Mouse (Mus musculus) induced T-regulatory cell, adult 2 months (primary cell): ENCODE results near the gene Fam189a1.

Experiments
- DNase-seq: peaks from one replicate; pipeline ENCODE4 v3.0.0-alpha.2; 2012; ENCODE audit warnings: low read depth

Fam189a1 gene

GRCm38 (mm10) chr7:64881387-64881786 lies 275.0 kb downstream of the Fam189a1 start:
- DNase-seq: no peak

GRCm38 (mm10) chr7:64880415-64880814 lies 276.0 kb downstream of the Fam189a1 start:
- DNase-seq: no peak

- no peak for DNase-seq
These were observed 281.4 kb downstream of the Fam189a1 start for GRCm38 (mm10) chr7:64874941-64875340.

- DNase-seq: no peak
These were observed 283.1 kb downstream of the Fam189a1 start for GRCm38 (mm10) chr7:64873266-64873665.

GRCm38 (mm10) chr7:64872743-64873241 lies 283.6 kb downstream of the Fam189a1 start, which contains the start of gene Nsmce3:
TSS of gene Nsmce3 (minus strand) at chr7:64872997.
- DNase-seq: peak; percentile 97

- DNase-seq: no peak
These were observed 284.2 kb downstream of the Fam189a1 start for GRCm38 (mm10) chr7:64871987-64872742.

- no peak for DNase-seq
These were observed 286.8 kb downstream of the Fam189a1 start for GRCm38 (mm10) chr7:64869549-64870065.

- no peak for DNase-seq
These were observed 292.8 kb downstream of the Fam189a1 start for GRCm38 (mm10) chr7:64863538-64863937.

- DNase-seq: no peak
These were observed 293.4 kb downstream of the Fam189a1 start for GRCm38 (mm10) chr7:64862978-64863377.

- DNase-seq: no peak
These were observed 299.8 kb downstream of the Fam189a1 start for GRCm38 (mm10) chr7:64856526-64857082.

- no peak for DNase-seq
These were observed 300.4 kb downstream of the Fam189a1 start for GRCm38 (mm10) chr7:64855976-64856375.

- no peak for DNase-seq
These were observed 300.9 kb downstream of the Fam189a1 start for GRCm38 (mm10) chr7:64855389-64855927.

- peak; percentile 13 for DNase-seq
These were observed 305.6 kb downstream of the Fam189a1 start for GRCm38 (mm10) chr7:64850791-64851190.

- no peak for DNase-seq
These were observed 308.9 kb downstream of the Fam189a1 start for GRCm38 (mm10) chr7:64847366-64847899.

GRCm38 (mm10) chr7:64846061-64846460 lies 310.3 kb downstream of the Fam189a1 start:
- no peak for DNase-seq

- no peak for DNase-seq
These were observed 315.3 kb downstream of the Fam189a1 start for GRCm38 (mm10) chr7:64840946-64841659.

GRCm38 (mm10) chr7:64840576-64840895 lies 315.8 kb downstream of the Fam189a1 start:
- no peak for DNase-seq

- no peak for DNase-seq
These were observed 316.4 kb downstream of the Fam189a1 start for GRCm38 (mm10) chr7:64839801-64840575.

GRCm38 (mm10) chr7:64839281-64839680 lies 317.1 kb downstream of the Fam189a1 start:
- no peak for DNase-seq

GRCm38 (mm10) chr7:64830214-64830995 lies 326.0 kb downstream of the Fam189a1 start:
- no peak for DNase-seq

- DNase-seq: no peak
These were observed 335.3 kb downstream of the Fam189a1 start for GRCm38 (mm10) chr7:64821081-64821480.
